Mouse (Mus musculus) stomach, postnatal 0 days (tissue): ENCODE results near the gene Xdh. TPM values are rescaled to one million over a fixed set of nuclear protein-coding genes. Genes with fewer than 3 reads are reported as not detected.

Source experiments
- ATAC-seq: fragments of 200-750 bp; cut with Nextera tagmentation; 2 replicates; pipeline ENCODE4 v1.8.0; 2017; ENCODE audit not compliant: low FRiP score, low TSS enrichment
- DNase-seq: peaks from one replicate; pipeline ENCODE4 v3.0.0-alpha.2; 2016; ENCODE audit warnings: low spot score
- H3K27ac ChIP-seq: fragments of 300-500 bp; sonication (generic); replicated peaks from 2 replicates; pipeline ENCODE4 v1.5.1; 2014; ENCODE audit warnings: mild to moderate bottlenecking, control low read depth
- H3K27me3 ChIP-seq: fragments of 300-500 bp; sonication (generic); 2 replicates; pipeline ENCODE4 v1.6.1; 2014; ENCODE audit warnings: low read length; ENCODE audit not compliant: control insufficient read depth, insufficient read depth
- H3K36me3 ChIP-seq: fragments of 300-500 bp; sonication (generic); 2 replicates; pipeline ENCODE4 v1.6.1; 2014; ENCODE audit warnings: low read length, mixed read lengths; ENCODE audit not compliant: control insufficient read depth, insufficient read depth
- H3K4me1 ChIP-seq: fragments of 300-500 bp; sonication (generic); replicated peaks from 2 replicates; pipeline ENCODE4 v1.6.1; 2014; ENCODE audit warnings: antibody characterized with exemption; ENCODE audit not compliant: control insufficient read depth, insufficient read depth
- H3K4me2 ChIP-seq: fragments of 300-500 bp; sonication (generic); replicated peaks from 2 replicates; pipeline ENCODE4 v1.6.1; 2014; ENCODE audit warnings: low read depth, mild to moderate bottlenecking, control low read depth, moderate library complexity
- H3K4me3 ChIP-seq: fragments of 300-500 bp; sonication (generic); 2 replicates; pipeline ENCODE4 v1.5.1; 2014; ENCODE audit warnings: low read depth, low read length, control low read depth
- H3K9ac ChIP-seq: fragments of 300-500 bp; sonication (generic); 2 replicates; pipeline ENCODE4 v1.6.1; 2014; ENCODE audit warnings: mild to moderate bottlenecking, low read length, control low read depth, mixed read lengths
- H3K9me3 ChIP-seq: fragments of 300-500 bp; sonication (generic); 2 replicates; pipeline ENCODE4 v1.6.1; 2016; ENCODE audit warnings: low read length; ENCODE audit not compliant: control insufficient read depth
- CTCF ChIP-seq: IDR thresholded peaks from 2 replicates; pipeline ENCODE4 v1.5.1; 2016; ENCODE audit warnings: antibody characterized with exemption, low read depth, mild to moderate bottlenecking, moderate library complexity
- EP300 ChIP-seq: optimal IDR thresholded peaks from 2 replicates; pipeline ENCODE3; 2016; ENCODE audit warnings: antibody characterized with exemption
- WGBS: fragments of 180-500 bp; shearing (Covaris S2); extraction: QIAGEN DNeasy Blood & Tissue Kit; methylation state at CpG from one replicate; pipeline ENCODE4 v1.1.7; 2014; 5-methylcytosine and 5-hydroxymethylcytosine counted together
- polyA plus RNA-seq: library from polyadenylated mRNA; unstranded; fragments of >200 nt; fragmentation: Nextera tagmentation; extraction: Ambion mirVana; gene quantifications from 2 replicates; pipeline ENCODE4 v1.2.1, GENCODE M21; 2015

The Xdh gene
- polyA plus RNA-seq, 1 experiment from 2014 or later: 16.4 TPM

DNA sequence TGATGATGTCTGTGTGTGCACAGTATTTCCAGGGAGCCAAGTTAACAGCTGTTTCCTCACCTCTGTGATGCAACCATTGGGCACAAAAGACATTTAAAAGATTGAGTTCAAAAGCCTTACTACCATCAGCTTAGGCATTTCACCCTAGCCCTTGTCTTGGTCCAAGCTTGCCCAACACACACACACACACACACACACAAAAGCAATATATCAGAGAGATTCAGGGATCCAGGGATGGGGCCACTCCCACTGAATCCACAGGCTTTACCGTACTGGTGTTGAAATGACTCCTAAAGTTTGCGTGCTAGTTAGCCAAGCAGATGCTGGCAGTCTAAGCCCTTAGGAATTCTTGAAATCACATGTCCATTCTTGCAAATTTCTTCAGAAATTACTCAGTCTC lies 1.2 kb downstream of the Xdh start:
- H3K9me3 ChIP-seq: no peaks in the 10 kb centered on the region
- WGBS: 45% methylated on average over 2 of the region's 2 CpGs
- TF ChIP-seq EP300 (no peak), CTCF (no peak)
- peak overlapping the region; percentile 49; the same call in 1 of the 2 replicates for H3K27ac ChIP-seq
- H3K4me1 ChIP-seq: no peaks in the 10 kb centered on the region
- no peak overlapping the region for H3K9ac ChIP-seq
- H3K36me3 ChIP-seq: no peaks in the 10 kb centered on the region
- ATAC-seq (no peak; the same call in 1 of the 2 replicates), DNase-seq (no peak)
- no peaks in the 10 kb centered on the region for H3K27me3 ChIP-seq
- H3K4me3 ChIP-seq: peak overlapping the region; percentile 10; the same call in 1 of the 2 replicates
- H3K4me2 ChIP-seq: peak overlapping the region; percentile 44

DNA sequence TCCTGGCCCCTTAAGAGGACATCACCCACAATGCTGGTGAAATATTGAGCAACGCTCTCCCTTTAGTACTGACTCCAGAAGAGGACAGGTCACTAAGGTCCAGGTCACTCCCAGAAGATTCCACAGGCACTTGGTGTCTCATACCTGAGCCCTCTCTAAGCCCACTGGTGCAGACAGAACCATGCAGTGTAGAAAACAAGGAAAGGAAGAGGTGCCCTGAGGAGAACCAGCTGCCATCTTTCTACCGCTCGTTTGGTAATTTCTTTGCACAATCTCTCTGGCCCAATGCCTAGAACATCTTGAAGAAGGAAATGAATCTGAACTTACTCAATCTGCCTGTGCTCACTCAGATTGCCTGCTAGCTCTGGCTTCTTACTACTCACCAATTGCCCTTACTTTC lies 2.0 kb downstream of the Xdh start:
- no peaks in the 10 kb centered on the region for H3K27me3 ChIP-seq
- no peaks in the 10 kb centered on the region for H3K4me1 ChIP-seq
- peak overlapping the region; percentile 49; the same call in 1 of the 2 replicates for H3K27ac ChIP-seq
- ATAC-seq: no peak
- H3K9ac ChIP-seq: no peak overlapping the region
- no peak for DNase-seq
- TF ChIP-seq EP300 (no peak), CTCF (no peak)
- no peaks in the 10 kb centered on the region for H3K36me3 ChIP-seq
- H3K9me3 ChIP-seq: no peaks in the 10 kb centered on the region
- no peak overlapping the region for H3K4me3 ChIP-seq
- WGBS: 42% methylated on average over 3 of the region's 3 CpGs
- H3K4me2 ChIP-seq: no peak overlapping the region

DNA sequence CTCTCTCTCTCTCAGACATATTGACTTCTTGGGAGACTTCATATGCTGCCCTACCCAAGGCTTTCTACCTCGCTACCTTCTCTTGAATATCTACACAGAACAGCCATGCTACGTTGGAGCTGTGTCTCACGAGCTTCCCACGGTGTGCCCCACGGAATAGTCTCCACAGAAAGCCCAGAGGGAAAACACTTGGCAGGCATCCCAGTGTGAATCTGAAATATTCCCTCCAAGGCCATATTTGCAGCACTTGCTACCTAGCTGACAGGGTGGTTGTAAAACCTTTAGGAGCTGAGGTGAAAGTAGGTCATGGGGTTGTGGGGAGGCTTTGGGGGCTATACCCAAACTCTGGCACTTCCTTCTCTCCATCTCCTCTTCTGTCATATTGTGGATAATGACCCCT lies 3.1 kb downstream of the Xdh start:
- H3K36me3 ChIP-seq: no peaks in the 10 kb centered on the region
- ATAC-seq: no peak
- 56% methylated on average over 5 of the region's 5 CpGs for WGBS
- no peak overlapping the region for H3K27ac ChIP-seq
- no peaks in the 10 kb centered on the region for H3K4me1 ChIP-seq
- no peak for DNase-seq
- no peak overlapping the region for H3K4me2 ChIP-seq
- H3K9ac ChIP-seq: no peak overlapping the region
- no peaks in the 10 kb centered on the region for H3K9me3 ChIP-seq
- H3K4me3 ChIP-seq: no peak overlapping the region
- no peaks in the 10 kb centered on the region for H3K27me3 ChIP-seq
- TF ChIP-seq CTCF (no peak), EP300 (no peak)

DNA sequence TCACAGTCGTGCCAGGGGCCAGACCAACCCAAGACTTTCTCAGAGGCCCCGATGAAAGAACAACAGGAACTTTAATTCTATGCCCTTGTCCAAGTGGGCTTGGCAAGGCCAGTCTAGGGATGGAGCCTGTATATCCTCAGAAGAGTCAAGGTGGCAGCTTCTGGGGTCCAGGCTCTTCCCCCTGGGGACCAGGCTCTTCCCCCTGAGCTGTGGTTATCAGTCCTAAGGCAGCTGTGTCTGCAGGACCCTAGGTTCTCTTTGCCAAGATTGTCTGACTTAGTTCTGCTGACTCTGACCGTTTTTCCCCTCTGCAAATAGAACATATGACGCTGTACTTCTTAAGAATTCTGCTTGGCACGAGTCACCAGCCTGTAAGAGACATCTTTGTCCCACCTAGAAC lies 5.3 kb downstream of the Xdh start:
- 79% methylated on average over 5 of the region's 5 CpGs for WGBS
- no peaks in the 10 kb centered on the region for H3K9me3 ChIP-seq
- H3K27ac ChIP-seq: no peak overlapping the region
- no peak overlapping the region for H3K4me3 ChIP-seq
- DNase-seq (no peak), ATAC-seq (no peak)
- TF ChIP-seq EP300 (no peak), CTCF (no peak)
- no peaks in the 10 kb centered on the region for H3K36me3 ChIP-seq
- H3K9ac ChIP-seq: no peak overlapping the region
- H3K4me1 ChIP-seq: no peaks in the 10 kb centered on the region
- no peaks in the 10 kb centered on the region for H3K27me3 ChIP-seq
- no peak overlapping the region for H3K4me2 ChIP-seq

DNA sequence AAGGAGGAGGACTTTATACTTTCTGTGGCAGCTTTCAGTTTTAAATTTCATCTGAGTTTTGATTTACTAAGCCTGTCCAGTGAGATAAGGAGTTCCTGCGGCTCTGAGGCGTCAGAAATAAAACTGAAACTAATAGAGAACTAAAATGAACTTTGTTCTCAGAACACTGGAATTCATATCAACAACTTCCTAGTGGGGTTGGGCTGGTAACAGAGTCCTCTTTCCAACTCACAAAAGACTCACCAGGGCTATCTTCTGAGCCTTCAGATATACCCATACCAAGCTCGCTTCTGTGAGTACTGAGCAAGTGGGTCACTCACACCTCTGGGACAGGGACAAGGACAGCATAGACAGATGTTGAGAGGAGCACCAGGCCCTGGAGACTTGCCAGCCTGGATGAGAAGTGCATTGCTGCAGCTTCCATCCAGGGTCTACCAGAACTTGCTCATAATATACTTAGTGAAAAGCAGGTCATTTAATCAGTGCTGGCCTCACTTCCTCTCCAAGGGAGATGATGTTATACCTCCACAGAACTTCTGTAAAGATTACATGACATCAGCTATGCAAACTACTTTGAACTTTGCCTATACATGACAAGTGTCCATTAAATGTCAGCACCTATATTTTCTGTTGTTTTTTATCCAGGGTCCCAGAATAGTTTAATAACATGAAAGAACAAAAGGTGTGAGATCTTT lies 7.6 kb downstream of the Xdh start:
- peak; percentile 75 for ATAC-seq
- Histone ChIP-seq H3K27ac (peak overlapping the region; percentile 70), H3K9ac (no peak overlapping the region)

DNA sequence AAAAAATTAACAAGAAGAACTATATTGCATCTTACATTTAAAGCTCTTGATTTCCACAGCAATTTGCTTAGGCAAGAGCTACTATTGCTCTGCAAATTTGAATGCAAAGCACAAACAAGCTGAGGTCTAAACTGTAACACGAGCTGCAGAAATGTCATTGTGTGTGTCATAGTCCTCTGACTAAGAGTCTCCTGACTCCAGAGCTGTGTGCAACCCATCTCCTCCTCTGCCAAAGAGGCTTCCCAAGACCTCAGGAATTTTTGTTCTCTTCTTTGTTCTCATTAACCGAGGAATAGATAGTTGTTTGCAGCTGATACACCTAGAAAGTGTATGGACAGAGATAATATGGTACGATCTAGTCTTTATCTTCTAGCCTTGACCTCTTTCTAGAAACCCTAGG lies 8.2 kb downstream of the Xdh start:
- H3K27me3 ChIP-seq: no peaks in the 10 kb centered on the region
- 0 out of 2 replicates have a peak overlapping the region, but pooled peaks have one; percentile 0 for H3K4me2 ChIP-seq
- H3K36me3 ChIP-seq: no peaks in the 10 kb centered on the region
- no peaks in the 10 kb centered on the region for H3K4me1 ChIP-seq
- TF ChIP-seq CTCF (no peak), EP300 (no peak)
- WGBS: 57% methylated on average over 3 of the region's 3 CpGs
- H3K9me3 ChIP-seq: no peaks in the 10 kb centered on the region
- DNase-seq (no peak), ATAC-seq (peak; percentile 44; the same call in 1 of the 2 replicates)
- H3K27ac ChIP-seq: no peak overlapping the region
- H3K4me3 ChIP-seq: no peak overlapping the region
- H3K9ac ChIP-seq: no peak overlapping the region

More for the DNA sequence above, 7.6 kb downstream of the Xdh start:
- WGBS: 32% methylated on average over 3 of the region's 3 CpGs
- peak overlapping the region; percentile 0; the same call in 1 of the 2 replicates for H3K4me2 ChIP-seq
- DNase-seq: peak; percentile 25
- no peaks in the 10 kb centered on the region for H3K9me3 ChIP-seq
- no peak for TF ChIP-seq EP300
- no peak for TF ChIP-seq CTCF
- no peaks in the 10 kb centered on the region for H3K36me3 ChIP-seq
- H3K4me1 ChIP-seq: no peaks in the 10 kb centered on the region
- H3K27me3 ChIP-seq: no peaks in the 10 kb centered on the region
- H3K4me3 ChIP-seq: no peak overlapping the region
